Mouse (Mus musculus): ENCODE data around the gene Gm28374.
A peak's percentile ranks its signal among the peaks of the same experiment; 100 is the strongest.

The Gm28374 gene

DNA sequence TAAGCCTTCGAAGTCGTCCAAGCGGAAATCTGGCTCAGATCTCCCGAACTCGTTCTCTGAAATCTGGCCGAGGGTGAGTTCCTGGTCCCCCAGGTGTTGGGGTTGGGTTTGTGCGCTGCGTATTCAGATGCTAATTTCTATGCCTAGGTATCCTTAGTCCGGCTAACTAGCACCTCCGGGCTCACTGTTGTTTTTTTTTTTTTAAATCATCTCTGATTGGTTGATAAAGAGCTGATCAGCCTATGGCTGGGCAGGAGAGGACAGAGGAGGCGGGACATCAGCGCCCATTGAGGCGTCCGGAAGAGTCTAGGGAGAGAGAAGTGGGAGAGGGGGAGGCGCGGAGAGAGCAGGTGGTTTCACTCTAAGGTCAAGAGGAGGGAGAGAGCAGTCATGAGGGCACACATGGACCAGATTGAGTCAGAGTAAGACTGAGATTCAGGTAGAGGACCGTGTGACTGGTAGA lies 3.4 kb upstream of the Gm28374 start:
- peak in 1 of 2 experiments; percentile 19 for DNase-seq (ENCODE audit: low spot score in 2 of 2)

GRCm38 (mm10) chr19:6084478-6085248 lies 2.6 kb upstream of the Gm28374 start, which contains the start of the genes Zfpl1 and Cdca5:
TSS of gene Zfpl1 (minus strand) at chr19:6084956.
TSS of gene Cdca5 (plus strand) at chr19:6084983.
- DNase-seq (ENCODE audit: low spot score in 2 of 2), result peak; percentile 92 to 95

GRCm38 (mm10) chr19:6079983-6080480 lies 2.0 kb downstream of the Gm28374 start, which contains the start of gene Tmem262:
TSS of gene Tmem262 (plus strand) at chr19:6080033.
- no peak for DNase-seq (ENCODE audit: low spot score in 2 of 2)

- peak; percentile 71 to 75 for DNase-seq (ENCODE audit: low spot score in 2 of 2)
These were observed 5.3 kb downstream of the Gm28374 start, which contains the start of gene Vps51 for GRCm38 (mm10) chr19:6076564-6077393. TSS of gene Vps51 (minus strand) at chr19:6077231.

DNA sequence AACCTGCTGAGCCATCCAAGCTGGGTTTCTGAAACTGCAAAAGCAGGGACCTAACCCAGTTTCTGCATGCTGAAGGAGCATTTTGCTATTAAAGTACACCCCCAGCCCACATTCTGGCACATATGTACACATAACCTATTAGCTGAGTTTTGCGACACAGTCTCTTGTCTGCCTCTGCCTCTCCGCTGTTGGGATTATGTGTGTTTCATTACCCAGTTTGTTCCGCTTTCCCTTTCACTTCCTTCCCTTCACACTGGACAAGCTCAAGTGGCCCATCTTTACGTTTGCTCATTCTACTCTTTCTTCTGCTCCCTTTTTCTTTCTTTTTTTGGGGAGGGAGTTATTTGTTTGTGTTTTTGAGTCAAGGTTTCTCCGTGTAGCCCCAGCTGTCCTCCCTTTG lies 8.2 kb downstream of the Gm28374 start:
- no peak for DNase-seq (ENCODE audit: low spot score in 2 of 2)

GRCm38 (mm10) chr19:6071261-6071660 lies 10.8 kb downstream of the Gm28374 start:
- DNase-seq (ENCODE audit: low spot score in 2 of 2), result no peak

GRCm38 (mm10) chr19:6070571-6071250 lies 11.3 kb downstream of the Gm28374 start:
- no peak for DNase-seq (ENCODE audit: low spot score in 2 of 2)

- no peak for DNase-seq (ENCODE audit: low spot score in 2 of 2)
These were observed 12.2 kb downstream of the Gm28374 start for GRCm38 (mm10) chr19:6069851-6070250.

DNA sequence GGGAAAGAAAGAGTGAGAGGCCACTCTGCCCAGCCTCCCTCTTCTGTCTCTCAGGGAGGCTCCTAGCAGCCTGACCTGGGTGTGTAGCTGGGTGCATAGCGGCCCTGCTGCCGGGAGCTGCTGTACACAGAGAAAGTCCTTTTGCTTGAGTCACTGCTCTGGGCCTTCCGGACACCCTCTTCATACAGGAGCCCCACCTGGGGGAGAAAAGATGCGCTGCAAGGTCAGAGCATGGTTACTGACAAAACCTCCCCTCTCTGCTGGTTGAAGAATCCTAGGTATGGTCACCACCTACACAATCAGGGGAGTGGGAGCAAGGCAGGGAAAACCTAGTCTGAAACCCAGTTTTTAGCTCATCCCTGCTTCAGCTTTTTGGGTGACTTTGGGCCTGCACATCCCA lies 13.1 kb downstream of the Gm28374 start:
- no peak for DNase-seq (ENCODE audit: low spot score in 2 of 2)

GRCm38 (mm10) chr19:6067724-6068415 lies 14.2 kb downstream of the Gm28374 start, which contains the start of gene Tm7sf2:
TSS of gene Tm7sf2 (minus strand) at chr19:6068373.
- peak; percentile 81 to 92 for DNase-seq (ENCODE audit: low spot score in 2 of 2)

- DNase-seq (ENCODE audit: low spot score in 2 of 2), result peak in 1 of 2 experiments; percentile 76
These were observed 14.9 kb downstream of the Gm28374 start for GRCm38 (mm10) chr19:6067011-6067723.

DNA sequence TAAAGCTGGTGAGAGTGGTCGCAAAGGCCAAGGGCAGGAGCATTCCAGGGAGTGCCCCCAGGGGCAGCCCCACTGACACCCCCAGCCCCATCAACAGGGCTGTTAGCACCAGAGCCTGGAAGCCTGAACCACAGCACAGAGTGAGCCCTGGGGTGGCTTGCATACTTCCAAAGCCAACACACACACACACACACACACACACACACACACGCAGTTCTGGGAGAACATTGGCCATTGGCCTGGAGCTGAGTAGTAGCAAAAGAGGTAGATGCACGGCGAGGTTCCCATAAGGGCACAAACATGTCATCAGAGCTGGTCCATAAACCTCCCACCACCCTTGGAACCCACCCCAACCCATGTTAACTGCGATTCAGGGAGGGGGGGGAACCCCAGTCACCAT lies 15.5 kb downstream of the Gm28374 start:
- no peak for DNase-seq (ENCODE audit: low spot score in 2 of 2)

GRCm38 (mm10) chr19:6063081-6063480 lies 19.0 kb downstream of the Gm28374 start:
- no peak for DNase-seq (ENCODE audit: low spot score in 2 of 2)

DNA sequence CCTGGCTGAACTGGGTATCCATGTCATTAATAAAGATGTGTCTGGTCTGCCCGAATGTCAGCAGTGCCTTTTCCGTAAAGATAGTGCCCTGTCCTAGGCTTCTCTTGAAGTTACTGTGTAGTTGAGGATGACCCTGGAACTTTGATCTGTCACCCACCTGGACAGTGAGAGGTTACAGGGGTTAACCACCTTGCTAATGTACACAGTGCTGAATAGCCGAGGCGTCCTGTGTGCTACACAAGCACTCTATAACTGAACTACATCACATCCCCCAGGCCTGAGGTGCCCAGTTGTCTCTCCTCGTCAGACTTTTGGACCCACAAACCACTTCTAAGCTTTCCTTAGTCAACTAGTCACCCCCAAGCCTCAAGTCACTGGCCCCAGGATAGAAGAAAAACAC lies 19.6 kb downstream of the Gm28374 start:
- no peak for DNase-seq (ENCODE audit: low spot score in 2 of 2)

GRCm38 (mm10) chr19:6061641-6062302 lies 20.3 kb downstream of the Gm28374 start:
- DNase-seq (ENCODE audit: low spot score in 2 of 2), result peak in 1 of 2 experiments; percentile 42

DNA sequence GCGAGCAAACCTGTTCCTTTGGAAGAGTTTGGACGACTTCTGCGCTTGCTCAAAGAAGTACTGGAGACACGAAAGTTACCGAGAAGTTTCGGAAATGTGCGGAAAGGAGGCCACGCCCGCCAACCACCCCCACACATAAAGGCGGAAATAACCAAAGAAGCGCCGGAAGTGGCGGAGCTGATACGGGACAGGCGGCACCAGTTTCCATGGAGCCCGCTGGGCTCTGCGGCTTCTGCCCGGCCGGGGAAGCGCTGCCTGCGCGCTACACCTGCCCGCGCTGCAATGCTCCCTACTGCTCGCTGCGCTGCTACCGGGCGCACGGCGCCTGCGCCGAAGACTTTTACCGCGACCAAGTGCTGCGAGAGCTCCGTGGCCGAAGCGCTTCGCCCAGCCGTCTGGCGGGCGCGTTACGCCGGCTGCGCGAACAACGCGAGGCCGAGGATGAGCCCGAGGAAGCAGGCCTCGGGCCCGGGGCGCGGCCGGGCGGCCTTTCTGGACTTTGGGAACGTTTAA lies 21.0 kb downstream of the Gm28374 start, which contains the start of gene Znhit2:
Gene Znhit2 (plus strand): TSS at position 172 of the 513 bp plus-strand sequence.
- DNase-seq (ENCODE audit: low spot score in 2 of 2), result peak; percentile 85 to 93

DNA sequence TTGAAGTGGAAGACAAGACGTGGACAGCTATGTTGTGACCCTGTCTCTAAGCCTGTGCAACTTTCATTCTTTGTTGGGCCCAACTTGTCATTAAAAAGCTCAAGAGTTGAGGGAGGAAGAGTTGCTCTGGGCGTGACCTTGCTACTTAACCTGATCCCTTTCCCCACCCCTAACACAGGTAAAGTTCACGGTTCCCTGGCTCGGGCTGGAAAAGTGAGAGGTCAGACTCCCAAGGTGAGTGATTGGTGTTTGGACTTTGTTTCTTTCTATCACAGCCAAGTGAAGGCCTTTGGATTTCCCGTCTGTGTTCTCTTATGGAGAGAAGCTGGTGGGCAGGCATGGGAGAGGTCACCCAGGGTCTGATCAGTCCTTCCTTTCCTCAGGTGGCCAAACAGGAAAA lies 23.1 kb downstream of the Gm28374 start:
- no peak for DNase-seq (ENCODE audit: low spot score in 2 of 2)

- no peak for DNase-seq (ENCODE audit: low spot score in 2 of 2)
These were observed 23.5 kb downstream of the Gm28374 start for GRCm38 (mm10) chr19:6058513-6058912.
